Mouse (Mus musculus): ENCODE results near the gene Ncoa5.

GRCm38 (mm10) chr2:164952448-164952847 lies 82.2 kb downstream of the Ncoa5 start:
- TF ChIP-seq GATA1 (IDR thresholded peaks at IDR 0.05; ENCODE audit: borderline replicate concordance, low read length) (no peak), FLI1 (IDR thresholded peaks at IDR 0.05; ENCODE audit: low read length) (no peak)
